Mouse (Mus musculus): ENCODE data around the gene Mad2l2.
"Not testable (repeated sequence)": the region's sequence is repeated elsewhere in the genome, so short reads cannot be mapped to it uniquely, and the experiment has no call there.

The Mad2l2 gene

DNA sequence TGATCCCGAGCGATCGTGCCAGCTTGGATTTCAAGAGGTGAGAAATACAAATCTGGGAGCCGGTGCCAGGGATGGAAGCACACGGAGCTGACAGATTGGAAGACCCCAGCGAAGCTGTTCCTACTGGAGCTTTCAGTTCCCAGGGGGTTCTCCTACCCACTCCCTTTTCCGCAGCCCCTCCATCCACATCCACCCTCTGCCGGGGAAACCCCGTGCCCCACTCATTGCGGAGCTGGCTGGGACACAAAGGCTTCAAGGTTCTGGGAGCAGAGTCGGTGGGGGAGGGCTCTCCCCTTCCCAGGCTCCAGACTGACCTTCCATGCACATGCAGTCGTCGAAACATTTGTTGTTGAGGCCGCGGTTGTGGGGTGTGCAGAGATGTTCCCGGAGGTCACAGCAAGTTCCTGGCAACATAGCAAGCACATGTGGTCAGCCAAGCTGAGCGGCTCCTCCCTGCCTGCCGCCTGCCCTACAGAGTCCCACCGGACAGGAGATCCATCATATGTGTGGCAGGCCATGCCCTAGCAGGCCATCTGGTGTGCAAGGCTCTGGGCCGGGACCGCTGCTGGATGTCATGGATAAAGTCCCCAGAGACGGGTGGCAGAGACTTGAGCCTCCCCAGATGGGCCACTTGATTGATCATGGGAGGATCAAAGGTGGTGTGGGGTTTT lies 22.4 kb upstream of the Mad2l2 start:
- DNase-seq (ENCODE audit: inconsistent age in 2 of 2, low spot score in 1 of 2): peak in 1 of 2 experiments; percentile 54

DNA sequence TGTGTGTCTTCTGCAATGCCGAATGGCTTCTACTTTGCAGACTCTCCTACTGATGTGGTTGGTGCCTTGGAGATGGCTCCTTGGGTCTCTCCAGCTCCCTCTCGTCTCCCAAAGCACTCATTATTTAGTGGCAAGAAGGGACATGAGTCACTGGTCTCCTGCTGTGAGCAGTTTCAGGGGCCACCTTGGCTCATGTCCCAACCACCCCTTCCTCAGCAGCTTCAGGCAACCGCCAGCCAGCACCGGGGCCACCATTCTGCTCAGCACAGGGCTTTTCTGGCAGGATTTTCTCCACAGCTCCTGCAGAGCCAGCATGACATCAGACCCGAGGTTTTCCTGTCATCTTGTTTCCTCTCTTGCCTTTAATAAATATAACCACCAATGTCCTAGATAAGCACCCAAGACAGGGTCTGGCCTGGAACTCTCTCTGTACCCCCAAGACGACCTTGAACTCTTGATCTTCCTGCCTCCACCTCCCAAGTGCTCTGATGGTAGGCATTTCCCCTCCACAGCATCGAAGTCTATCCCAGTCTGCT lies 21.6 kb upstream of the Mad2l2 start:
- DNase-seq (ENCODE audit: inconsistent age in 2 of 2, low spot score in 1 of 2): peak in 1 of 2 experiments; percentile 44

DNA sequence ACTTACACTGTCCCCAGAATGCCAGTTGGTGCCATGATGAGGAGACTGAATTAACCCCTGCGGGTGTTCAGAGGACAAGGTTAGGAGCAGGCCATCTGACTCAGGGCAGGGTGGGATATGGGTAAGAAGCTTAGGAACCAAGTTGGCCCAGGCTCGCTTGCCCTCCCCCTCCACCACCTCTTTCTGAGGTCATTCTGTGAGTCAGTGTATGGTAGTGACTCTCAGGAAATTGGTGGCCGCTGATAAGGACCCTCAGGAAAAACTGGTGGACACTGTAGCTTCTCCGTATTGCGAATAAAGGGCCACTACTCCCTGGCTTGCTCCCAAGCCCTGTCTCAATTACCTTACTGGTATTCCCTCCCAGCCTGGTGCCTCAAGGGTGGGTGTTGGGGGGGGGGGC lies 21.0 kb upstream of the Mad2l2 start:
- DNase-seq (ENCODE audit: inconsistent age in 2 of 2, low spot score in 1 of 2): no peak

DNA sequence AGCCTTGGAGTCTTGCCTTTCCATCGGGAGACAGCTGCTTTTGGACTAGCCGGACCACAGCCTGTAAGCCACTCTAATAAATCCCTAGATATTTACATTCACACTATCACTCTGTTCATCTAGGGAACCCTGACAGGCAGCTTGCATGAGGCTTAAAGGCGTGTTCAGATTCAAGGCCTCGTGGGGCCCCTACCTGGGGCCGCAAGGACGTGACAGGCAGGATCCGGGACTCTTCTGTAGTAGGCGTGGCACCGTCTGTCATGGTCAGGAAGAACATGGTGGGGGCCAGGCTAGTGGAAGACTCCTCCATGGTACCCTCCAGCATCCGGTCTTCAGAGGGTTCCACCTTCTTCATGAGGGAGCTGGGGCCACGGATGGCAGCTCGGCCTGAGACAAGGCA lies 17.7 kb upstream of the Mad2l2 start:
- DNase-seq (ENCODE audit: inconsistent age in 2 of 2, low spot score in 1 of 2): no peak

DNA sequence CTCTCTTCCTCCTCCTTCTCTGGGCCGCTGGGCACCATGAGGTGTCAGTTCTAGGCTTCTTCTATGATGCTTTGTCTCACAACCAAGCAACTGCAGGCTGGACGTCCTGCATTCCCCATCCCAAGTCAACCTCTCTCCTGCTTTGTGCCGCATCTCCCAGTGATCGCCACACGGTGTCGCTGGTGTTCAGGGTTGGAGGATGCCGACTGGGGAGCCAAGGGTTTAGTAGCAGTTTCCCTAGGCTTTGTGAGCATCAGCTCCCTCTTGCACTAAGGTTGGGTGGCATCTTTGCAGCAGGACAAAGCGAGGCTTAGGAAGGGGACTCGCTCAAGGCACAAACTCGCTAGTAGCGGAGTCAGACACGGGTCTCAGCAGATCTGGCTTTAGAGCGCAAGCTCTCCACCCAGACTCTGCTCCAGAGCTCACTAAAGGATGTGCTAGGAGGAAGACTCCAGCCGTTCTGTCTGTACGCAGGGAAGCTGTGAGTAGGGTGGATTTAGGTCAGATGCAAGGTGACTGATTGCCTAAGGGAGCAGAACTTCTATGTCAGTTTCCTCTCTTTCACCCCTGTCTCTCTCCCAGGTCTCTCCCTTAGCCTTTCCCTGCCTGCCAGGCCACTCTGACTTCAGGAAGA lies 15.3 kb upstream of the Mad2l2 start:
- peak; percentile 84 to 94 for DNase-seq (ENCODE audit: inconsistent age in 2 of 2, low spot score in 1 of 2)

DNA sequence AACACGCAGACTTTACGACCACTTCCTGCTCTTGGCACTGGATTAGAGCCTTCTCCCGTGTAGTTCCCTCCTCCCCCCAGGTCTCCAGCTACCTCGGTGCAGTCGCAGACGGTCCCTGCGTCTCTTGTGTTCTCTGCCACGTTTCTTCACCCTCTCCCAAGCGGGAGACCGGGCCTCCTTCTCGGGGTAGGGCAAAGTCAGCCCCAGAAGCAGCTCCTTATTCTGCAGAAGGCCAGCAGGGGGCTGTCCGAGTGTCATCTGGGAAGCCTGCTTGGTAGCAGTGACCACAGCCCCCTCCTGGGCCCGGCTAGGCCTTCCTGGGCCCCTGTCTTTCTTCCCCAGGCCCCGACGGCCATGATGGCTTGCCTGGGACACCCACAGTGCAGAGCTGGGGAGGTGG lies 14.7 kb upstream of the Mad2l2 start:
- peak in 1 of 2 experiments; percentile 71 for DNase-seq (ENCODE audit: inconsistent age in 2 of 2, low spot score in 1 of 2)

DNA sequence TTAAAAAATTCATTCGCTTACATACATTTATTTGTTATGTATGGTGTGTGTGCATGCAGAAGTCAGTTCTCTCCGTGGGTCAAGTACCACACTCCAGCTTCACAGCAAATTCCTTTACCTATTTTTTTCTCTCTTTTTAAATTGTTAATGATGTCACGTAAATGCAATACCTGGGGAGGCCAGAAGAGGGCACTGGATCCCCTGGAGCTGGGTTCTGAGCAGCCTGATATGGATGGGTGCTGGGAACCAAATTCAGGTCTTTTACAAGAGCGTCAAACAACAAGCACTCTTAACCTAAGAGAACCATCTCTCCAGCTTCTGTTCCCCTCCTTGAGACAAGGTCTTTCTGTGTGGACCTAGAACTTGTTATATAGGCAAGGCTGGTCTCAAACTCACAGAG lies 13.5 kb upstream of the Mad2l2 start:
- DNase-seq (ENCODE audit: inconsistent age in 2 of 2, low spot score in 1 of 2): no peak

DNA sequence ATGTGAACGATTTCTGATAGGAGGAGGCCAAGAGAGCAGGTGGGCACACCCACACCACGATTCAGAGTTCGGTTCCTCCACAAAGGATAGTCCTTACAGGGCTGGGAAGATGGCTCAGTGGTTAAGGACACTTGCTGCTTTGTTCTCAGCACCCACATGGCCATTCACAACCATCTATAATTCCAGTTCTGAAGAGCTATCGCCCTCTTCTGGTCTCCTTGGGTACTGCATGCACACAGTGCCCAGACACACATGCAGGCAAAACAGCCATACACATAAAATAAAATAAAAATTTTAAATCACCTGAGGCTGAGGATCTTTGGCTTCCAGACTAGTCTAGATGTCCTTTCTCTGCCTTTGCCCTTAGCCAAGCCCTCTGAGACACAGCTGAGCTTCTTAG lies 12.8 kb upstream of the Mad2l2 start:
- no peak for DNase-seq (ENCODE audit: inconsistent age in 2 of 2, low spot score in 1 of 2)

DNA sequence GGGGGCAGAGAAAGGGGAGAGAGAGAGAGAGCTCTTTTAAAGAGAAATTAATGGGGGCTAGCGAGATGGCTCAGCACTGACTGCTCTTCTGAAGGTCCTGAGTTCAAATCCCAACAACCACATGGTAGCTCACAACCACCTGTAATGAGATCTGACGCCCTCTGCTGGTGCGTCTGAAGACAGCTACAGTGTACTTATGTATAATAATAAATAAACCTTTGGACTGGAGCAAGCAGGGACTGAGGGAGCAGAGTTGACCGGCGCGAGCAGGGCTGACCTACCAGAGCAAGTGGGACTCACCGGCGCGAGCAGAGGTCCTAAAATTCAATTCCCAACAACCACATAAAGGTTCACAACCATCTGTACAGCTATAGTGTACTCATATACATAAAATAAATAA lies 10.6 kb upstream of the Mad2l2 start:
- not testable (repeated sequence) for DNase-seq (ENCODE audit: inconsistent age in 2 of 2, low spot score in 1 of 2)

DNA sequence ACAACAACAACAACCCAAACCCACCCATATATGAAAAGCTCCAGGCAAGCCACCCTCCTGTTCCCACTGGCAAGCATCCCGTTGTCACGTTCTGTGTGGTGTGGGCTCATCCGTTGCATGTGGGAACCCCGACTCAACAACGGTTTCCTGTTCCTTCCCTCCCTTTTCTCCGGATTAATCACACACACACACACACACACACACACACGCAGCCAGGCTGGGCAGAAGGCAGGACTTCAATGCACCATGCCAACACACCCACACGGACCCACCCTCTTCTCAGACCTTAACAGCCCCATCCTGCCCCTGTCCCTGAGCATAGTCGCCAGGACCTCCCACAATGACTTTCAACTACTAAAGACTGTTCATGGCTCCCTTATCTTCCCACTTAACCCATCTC lies 9.6 kb upstream of the Mad2l2 start:
- no peak for DNase-seq (ENCODE audit: inconsistent age in 2 of 2, low spot score in 1 of 2)

DNA sequence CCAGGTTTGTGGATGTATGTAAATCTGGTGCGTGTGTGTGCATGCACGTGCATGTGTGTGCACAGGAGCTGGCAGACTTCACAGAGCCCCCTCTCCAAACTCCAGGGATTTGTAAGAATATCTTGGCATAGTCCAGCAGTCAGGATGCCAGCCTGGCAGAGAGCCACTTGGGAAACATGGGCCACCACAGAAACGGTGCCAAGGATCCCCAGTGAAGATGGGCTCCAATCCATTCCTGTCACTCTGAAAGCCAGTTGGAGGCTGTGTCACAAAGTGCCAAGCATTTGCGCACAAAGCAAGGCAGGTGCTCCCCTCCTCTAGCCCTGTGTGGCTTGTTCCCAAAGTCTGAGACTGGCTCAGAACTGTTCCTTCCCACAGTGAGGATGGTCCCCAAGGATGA lies 8.8 kb upstream of the Mad2l2 start:
- no peak for DNase-seq (ENCODE audit: inconsistent age in 2 of 2, low spot score in 1 of 2)

DNA sequence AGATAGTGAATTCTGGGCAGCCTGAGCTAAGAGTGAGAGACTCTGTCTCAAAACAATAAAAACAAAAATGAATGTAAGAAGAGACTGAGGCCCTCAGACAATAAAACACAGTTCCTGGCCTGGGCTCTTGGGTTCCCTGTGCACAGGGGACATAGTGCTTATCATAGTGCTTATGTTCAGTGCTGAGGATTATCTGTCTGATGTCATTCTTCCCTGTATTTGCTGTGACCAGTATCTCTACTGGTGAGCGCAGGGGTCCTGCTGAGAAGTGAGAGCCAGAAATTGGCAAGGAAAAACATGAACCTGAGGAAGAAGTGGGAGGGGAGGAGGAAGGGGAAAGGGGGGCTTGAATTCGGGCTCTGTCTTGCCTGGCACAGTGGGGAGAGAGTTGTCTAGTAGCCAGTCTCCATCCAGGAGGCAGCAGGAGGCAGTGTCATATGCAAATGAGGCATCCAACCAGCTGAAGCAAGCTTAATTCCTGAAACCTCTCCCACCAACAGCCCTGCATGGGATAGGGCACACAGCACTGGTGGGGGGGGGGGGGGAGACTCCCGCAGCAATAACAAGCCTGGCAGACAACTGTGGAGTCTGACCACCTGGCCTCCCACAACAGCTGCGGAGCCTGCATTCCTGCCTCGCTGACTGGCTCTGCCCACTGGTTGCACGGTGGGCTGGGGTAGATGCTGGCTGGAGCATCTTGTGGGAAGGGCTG lies 8.0 kb upstream of the Mad2l2 start:
- DNase-seq (ENCODE audit: inconsistent age in 2 of 2, low spot score in 1 of 2): no peak

DNA sequence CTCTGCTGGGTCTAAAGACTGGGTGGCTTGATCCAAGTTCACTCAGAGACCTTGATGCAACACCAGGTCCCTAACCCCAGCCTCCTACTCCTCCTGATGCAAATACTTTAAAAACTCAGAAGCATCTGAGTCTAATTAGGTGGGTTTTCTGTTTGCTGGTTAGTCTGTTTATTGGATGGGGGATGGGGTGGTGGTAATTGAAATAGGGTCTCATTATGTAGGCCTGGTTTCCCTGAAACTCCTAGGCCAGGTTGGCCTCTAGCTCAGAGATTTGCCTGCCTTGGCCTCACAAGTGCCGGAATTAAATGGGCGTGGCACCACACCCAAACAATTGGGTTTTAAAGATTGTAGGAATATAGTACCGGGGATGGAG lies 7.5 kb upstream of the Mad2l2 start:
- no peak for DNase-seq (ENCODE audit: inconsistent age in 2 of 2, low spot score in 1 of 2)

DNA sequence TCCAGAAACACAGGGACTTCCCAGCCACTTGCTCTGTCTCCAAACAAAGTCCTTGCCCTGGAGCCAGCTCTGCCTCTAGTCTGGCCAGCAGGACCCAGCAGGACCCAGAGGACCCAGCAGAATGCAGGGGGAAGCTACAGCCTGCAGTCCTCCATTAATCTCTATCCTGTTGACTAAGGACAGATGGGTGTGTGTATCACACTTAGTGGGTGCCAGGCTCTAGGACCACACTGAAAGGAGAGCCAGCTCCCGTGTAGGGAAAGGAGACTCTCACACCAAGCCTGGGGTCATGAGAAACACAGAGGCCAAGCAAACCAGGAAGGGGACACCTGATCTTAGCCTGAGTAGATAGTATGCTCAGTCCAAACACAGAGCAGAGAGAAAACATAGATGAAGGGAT lies 1.9 kb upstream of the Mad2l2 start:
- DNase-seq (ENCODE audit: inconsistent age in 2 of 2, low spot score in 1 of 2): no peak

DNA sequence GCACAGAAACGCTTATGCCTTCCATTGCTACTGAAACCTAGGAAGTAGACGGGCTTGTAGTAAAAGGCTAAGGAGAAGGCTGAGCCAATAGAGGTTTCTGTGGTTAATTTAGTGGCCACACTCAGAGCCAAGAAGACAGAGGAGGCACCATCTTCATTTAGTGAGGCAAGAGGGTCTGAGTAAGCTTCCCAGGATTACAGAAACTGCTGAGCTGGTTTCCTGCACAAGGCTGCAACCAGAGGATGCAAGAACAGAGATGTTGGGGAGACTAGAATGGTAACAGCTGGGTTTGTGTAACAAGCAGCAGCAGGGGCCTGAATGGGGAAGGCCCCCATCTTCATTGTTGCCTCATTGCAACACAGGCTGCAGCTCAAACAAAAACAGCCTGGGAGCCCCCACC lies 1.5 kb upstream of the Mad2l2 start:
- no peak for DNase-seq (ENCODE audit: inconsistent age in 2 of 2, low spot score in 1 of 2)

DNA sequence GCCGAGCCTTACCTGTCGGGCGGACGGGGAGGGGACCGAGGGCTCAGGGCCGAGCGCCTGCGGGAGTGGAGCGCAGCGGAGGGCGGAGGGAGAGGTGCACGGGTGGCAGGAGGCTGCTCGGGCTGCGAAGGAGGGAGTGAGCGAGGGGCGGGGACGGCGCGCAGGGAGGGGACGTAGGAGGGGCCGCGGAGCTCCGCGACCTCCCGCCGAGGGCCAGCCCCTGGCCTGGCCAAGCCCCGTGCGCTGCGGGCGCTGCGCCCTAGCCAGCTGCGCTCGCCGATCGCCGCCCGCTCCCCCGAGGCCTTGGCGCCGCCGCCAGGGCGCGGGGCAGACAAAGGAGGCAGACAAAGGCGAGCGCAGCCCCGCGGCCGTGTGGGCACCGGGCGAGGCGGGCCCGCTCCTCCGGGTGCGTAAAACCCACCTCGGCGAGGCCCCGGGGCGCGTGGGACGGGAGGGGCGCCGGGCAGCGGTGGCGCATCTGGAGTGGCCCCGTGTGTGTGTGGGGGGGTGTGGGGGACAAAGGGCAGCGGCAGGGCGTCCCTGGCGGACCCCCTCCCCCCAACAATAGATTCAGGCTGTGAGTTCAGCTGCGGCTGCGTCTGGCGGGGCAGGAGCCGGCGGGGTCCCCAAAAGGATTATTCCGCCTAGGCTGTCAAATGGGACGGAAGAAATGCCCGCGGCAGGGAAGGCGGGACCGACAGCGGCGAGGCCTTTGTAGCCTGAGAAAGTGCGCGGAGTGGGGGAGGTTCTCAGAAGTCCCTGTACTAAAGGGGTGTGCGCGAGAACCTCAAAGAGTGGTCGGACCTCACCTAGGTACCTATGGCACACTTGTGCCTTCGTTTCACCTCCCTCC lies 603 bp downstream of the Mad2l2 start, which contains the start of gene Draxin:
Gene Draxin (minus strand): TSS at position 138 of the 853 bp plus-strand sequence.
- DNase-seq (ENCODE audit: inconsistent age in 2 of 2, low spot score in 1 of 2): peak; percentile 53 to 71

DNA sequence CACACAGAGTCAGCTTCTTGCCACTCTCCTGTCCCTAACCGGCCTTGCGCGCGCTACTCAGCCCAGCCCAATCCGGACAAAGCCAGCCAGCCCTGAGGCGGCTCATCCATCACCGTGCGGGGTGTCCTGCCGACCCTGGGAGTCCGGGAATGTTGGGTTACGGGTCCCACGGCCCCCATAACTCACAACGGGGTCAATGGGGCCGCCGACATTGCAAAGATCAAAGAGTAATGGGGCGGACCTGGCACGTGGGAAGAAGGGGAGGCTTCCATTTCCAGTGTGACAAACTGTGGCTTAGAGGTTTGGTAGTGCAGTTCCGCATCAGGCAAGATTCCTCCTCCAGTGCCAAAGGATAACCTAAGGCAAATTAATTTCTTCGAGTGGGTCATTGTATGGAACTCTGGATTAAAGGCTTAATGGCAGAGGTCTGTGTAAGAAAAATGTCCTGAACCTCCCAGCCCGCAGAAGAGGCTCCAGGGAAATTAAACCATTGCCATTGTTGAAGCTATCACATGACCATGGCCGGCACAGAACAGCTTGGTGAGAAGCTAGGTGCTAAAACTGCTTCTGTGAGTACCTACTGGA lies 1.4 kb downstream of the Mad2l2 start:
- DNase-seq (ENCODE audit: inconsistent age in 2 of 2, low spot score in 1 of 2): no peak

DNA sequence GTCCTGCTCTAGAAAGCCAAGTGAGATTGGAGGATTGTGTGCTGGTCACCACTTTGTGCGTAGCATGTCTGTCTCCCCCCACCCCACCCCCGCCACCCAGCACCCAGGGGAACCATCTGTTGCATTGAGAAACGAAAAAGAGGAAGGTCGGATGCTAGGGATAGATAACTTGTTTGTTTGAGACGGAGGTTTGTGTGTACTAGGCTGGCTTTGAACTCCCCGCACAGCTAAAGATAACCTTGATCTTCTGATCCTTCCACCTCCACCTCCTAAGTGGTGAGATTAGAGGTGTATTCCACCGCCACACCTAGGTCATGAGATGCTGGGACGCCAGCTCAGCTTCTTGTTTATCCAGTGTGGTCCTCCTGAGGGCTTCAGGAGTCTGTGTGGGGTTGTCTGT lies 4.8 kb downstream of the Mad2l2 start:
- DNase-seq (ENCODE audit: inconsistent age in 2 of 2, low spot score in 1 of 2): no peak

DNA sequence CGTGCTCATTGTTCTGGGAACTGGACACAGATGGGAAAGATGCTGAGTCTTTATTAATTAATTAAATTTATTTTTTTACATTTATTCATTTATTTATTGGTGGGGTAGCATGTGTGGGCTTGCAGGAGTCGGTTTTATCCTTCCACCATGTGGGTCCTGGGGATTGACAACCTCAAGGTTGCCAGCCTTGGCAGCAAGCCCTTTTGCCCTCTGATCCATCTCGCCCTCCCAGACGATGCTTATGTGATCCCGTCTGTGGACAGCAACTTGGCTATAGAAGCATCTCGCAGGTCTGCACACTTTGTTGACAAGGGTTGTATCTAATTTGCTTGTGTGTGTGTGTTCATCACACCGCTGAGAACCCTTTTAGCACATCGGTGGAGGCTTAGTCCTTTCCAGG lies 7.3 kb downstream of the Mad2l2 start:
- no peak for DNase-seq (ENCODE audit: inconsistent age in 2 of 2, low spot score in 1 of 2)

DNA sequence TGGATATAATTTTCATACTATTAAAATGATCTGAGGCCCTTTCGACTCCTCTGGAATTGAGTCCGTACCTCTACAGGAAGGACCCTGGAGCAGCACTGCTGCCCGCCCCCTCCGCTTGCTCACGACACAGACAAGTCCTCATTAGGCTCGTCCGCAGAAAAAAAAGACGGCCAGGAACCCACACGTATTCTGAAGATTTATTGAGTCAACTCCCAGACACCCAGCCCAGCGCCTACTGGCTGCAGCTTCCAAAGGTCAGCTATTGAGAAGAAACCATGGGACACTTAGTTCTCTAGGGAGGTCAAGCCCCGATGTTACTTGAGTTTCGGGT lies 9.5 kb downstream of the Mad2l2 start:
- no peak for DNase-seq (ENCODE audit: inconsistent age in 2 of 2, low spot score in 1 of 2)

Data from adrenal gland, adult (tissue).